Mouse (Mus musculus) MEL (cell line): ENCODE data around the gene Slc25a34. TPM values are rescaled to one million over a fixed set of nuclear protein-coding genes. Genes with fewer than 3 reads are reported as not detected.

ENCODE experiments used
- DNase-seq: peaks from one replicate; pipeline ENCODE4 v3.0.0; 2011; ENCODE audit warnings: low read depth, low spot score
- H3K27ac ChIP-seq: 2 replicates; pipeline ENCODE4 v1.5.1; 2012; ENCODE audit warnings: low read depth, mild to moderate bottlenecking, control low read depth, low read length, moderate library complexity; ENCODE audit not compliant: control insufficient read depth
- H3K27me3 ChIP-seq, 2 experiments: fragments of 150-350 bp in 1 of 2; sonication (generic) in 1 of 2; 2 replicates each; pipeline ENCODE4 v1.6.1; 2012; ENCODE audit warnings: low read length in 2 of 2, mild to moderate bottlenecking in 2 of 2, improper control_type of control experiment in 1 of 2, moderate library complexity in 1 of 2; ENCODE audit not compliant: insufficient read depth in 2 of 2, control insufficient read depth in 1 of 2
- H3K36me3 ChIP-seq, 2 experiments: 2 replicates each; pipeline ENCODE4 v1.6.1; 2012 to 2014; ENCODE audit warnings: low read length in 2 of 2, improper control_type of control experiment in 1 of 2, inconsistent platforms in 1 of 2, mild to moderate bottlenecking in 1 of 2; ENCODE audit not compliant: insufficient read depth in 2 of 2, control insufficient read depth in 1 of 2
- H3K4me1 ChIP-seq, 2 experiments: fragments of 150-350 bp in 1 of 2; sonication (generic) in 1 of 2; 2 replicates each; pipeline ENCODE4 v1.6.1; 2012; ENCODE audit warnings: low read length in 2 of 2, improper control_type of control experiment in 1 of 2, mild to moderate bottlenecking in 1 of 2; ENCODE audit not compliant: insufficient read depth in 2 of 2, control insufficient read depth in 1 of 2
- H3K4me3 ChIP-seq, 2 experiments: fragments of 150-350 bp in 1 of 2; sonication (generic) in 1 of 2; 2 replicates each; pipeline ENCODE4 v1.5.1; 2012; ENCODE audit warnings: low read depth in 2 of 2, low read length in 2 of 2, mild to moderate bottlenecking in 2 of 2, moderate library complexity in 2 of 2, control low read depth in 1 of 2, improper control_type of control experiment in 1 of 2; ENCODE audit not compliant: control insufficient read depth in 1 of 2, insufficient read depth in 1 of 2
- H3K79me2 ChIP-seq: 2 replicates; pipeline ENCODE4 v1.6.1; 2012; ENCODE audit warnings: mild to moderate bottlenecking, low read length, moderate library complexity; ENCODE audit not compliant: control insufficient read depth, poor library complexity, insufficient read depth
- H3K9ac ChIP-seq: 2 replicates; pipeline ENCODE4 v1.6.1; 2012; ENCODE audit warnings: low read depth, mild to moderate bottlenecking, control low read depth, low read length, moderate library complexity; ENCODE audit not compliant: control insufficient read depth, poor library complexity, severe bottlenecking
- H3K9me3 ChIP-seq: fragments of 150-350 bp; sonication (generic); replicated peaks from 2 replicates; pipeline ENCODE4 v1.6.1; 2012; ENCODE audit warnings: mild to moderate bottlenecking, low read length, improper control_type of control experiment, moderate library complexity; ENCODE audit not compliant: insufficient read depth
- CHD1 ChIP-seq: IDR thresholded peaks from 2 replicates; pipeline ENCODE4 v1.6.1; 2012; ENCODE audit warnings: low read depth, mild to moderate bottlenecking, inconsistent platforms, low read length, improper control_type of control experiment
- CHD2 ChIP-seq: IDR thresholded peaks from 2 replicates; pipeline ENCODE4 v1.6.1; 2011; ENCODE audit warnings: low read length, improper control_type of control experiment
- E2F4 ChIP-seq: IDR thresholded peaks from 2 replicates; pipeline ENCODE4 v1.6.1; 2011; ENCODE audit warnings: low read depth, low read length, improper control_type of control experiment, borderline replicate concordance
- EP300 ChIP-seq, 2 experiments: IDR thresholded peaks; 2 replicates each; pipeline ENCODE4 v1.6.1; 2011; ENCODE audit warnings: improper control_type of control experiment in 2 of 2, low read length in 2 of 2, low read depth in 1 of 2, mild to moderate bottlenecking in 1 of 2
- HCFC1 ChIP-seq: IDR thresholded peaks from 2 replicates; pipeline ENCODE4 v1.6.1; 2012; ENCODE audit warnings: low read depth, mild to moderate bottlenecking, inconsistent platforms, low read length, improper control_type of control experiment, moderate library complexity
- JUND ChIP-seq: IDR thresholded peaks from 2 replicates; pipeline ENCODE4 v1.6.1; 2011; ENCODE audit warnings: low read depth, mild to moderate bottlenecking, improper control_type of control experiment, low read length
- MAFK ChIP-seq: IDR thresholded peaks from 2 replicates; pipeline ENCODE4 v1.6.1; 2011; ENCODE audit warnings: low read depth, mild to moderate bottlenecking, low read length, improper control_type of control experiment, borderline replicate concordance
- MAZ ChIP-seq: IDR thresholded peaks from 2 replicates; pipeline ENCODE4 v1.6.1; 2012; ENCODE audit warnings: low read depth, mild to moderate bottlenecking, inconsistent platforms, low read length, improper control_type of control experiment
- MEF2A ChIP-seq: IDR thresholded peaks from 2 replicates; pipeline ENCODE4 v1.6.1; 2014; ENCODE audit warnings: low read depth, mild to moderate bottlenecking, inconsistent platforms, low read length, improper control_type of control experiment; ENCODE audit not compliant: poor library complexity, insufficient replicate concordance, severe bottlenecking; ENCODE audit errors: extremely low read depth
- NRF1 ChIP-seq: IDR thresholded peaks from 2 replicates; pipeline ENCODE4 v1.6.1; 2014; ENCODE audit warnings: low read depth, mild to moderate bottlenecking, inconsistent platforms, low read length, improper control_type of control experiment, moderate library complexity; ENCODE audit not compliant: poor library complexity, insufficient read depth, severe bottlenecking
- RAD21 ChIP-seq: IDR thresholded peaks from 2 replicates; pipeline ENCODE4 v1.6.1; 2011; ENCODE audit warnings: mild to moderate bottlenecking, low read depth, low read length, improper control_type of control experiment
- RCOR1 ChIP-seq: IDR thresholded peaks from 2 replicates; pipeline ENCODE4 v1.6.1; 2012; ENCODE audit warnings: low read depth, mild to moderate bottlenecking, inconsistent platforms, low read length, improper control_type of control experiment
- SIN3A ChIP-seq: IDR thresholded peaks from 2 replicates; pipeline ENCODE4 v1.6.1; 2012; ENCODE audit warnings: low read length, improper control_type of control experiment, inconsistent platforms
- SMC3 ChIP-seq: IDR thresholded peaks from 2 replicates; pipeline ENCODE4 v1.6.1; 2011; ENCODE audit warnings: low read depth, low read length, improper control_type of control experiment
- TAL1 ChIP-seq: IDR thresholded peaks from 2 replicates; pipeline ENCODE4 v1.6.1; 2012; ENCODE audit warnings: mild to moderate bottlenecking, inconsistent platforms, low read length, moderate library complexity, mixed read lengths
- TBP ChIP-seq: IDR thresholded peaks from 2 replicates; pipeline ENCODE4 v1.8.0; 2011; ENCODE audit warnings: low read depth, low read length, improper control_type of control experiment
- TCF12 ChIP-seq: IDR thresholded peaks from 2 replicates; pipeline ENCODE4 v1.6.1; 2014; ENCODE audit warnings: low read depth, mild to moderate bottlenecking, inconsistent platforms, low read length, improper control_type of control experiment, moderate library complexity
- USF1 ChIP-seq: IDR thresholded peaks from 2 replicates; pipeline ENCODE4 v1.6.1; 2014; ENCODE audit warnings: low read depth, mild to moderate bottlenecking, inconsistent platforms, low read length, improper control_type of control experiment, moderate library complexity
- USF2 ChIP-seq, 2 experiments: IDR thresholded peaks; 2 replicates each; pipeline ENCODE4 v1.6.1; 2011 to 2012; ENCODE audit warnings: improper control_type of control experiment in 2 of 2, low read length in 2 of 2, borderline replicate concordance in 1 of 2, inconsistent platforms in 1 of 2, low read depth in 1 of 2, mild to moderate bottlenecking in 1 of 2; ENCODE audit not compliant: insufficient read depth in 1 of 2
- ZC3H11A ChIP-seq: IDR thresholded peaks from 2 replicates; pipeline ENCODE4 v1.6.1; 2012; ENCODE audit warnings: low read depth, mild to moderate bottlenecking, inconsistent platforms, low read length, improper control_type of control experiment
- ZKSCAN1 ChIP-seq: IDR thresholded peaks from 2 replicates; pipeline ENCODE4 v1.6.1; 2012; ENCODE audit warnings: low read depth, mild to moderate bottlenecking, inconsistent platforms, low read length, improper control_type of control experiment, moderate library complexity
- ZMIZ1 ChIP-seq: IDR thresholded peaks from 2 replicates; pipeline ENCODE4 v1.6.1; 2012; ENCODE audit warnings: low read depth, mild to moderate bottlenecking, inconsistent platforms, low read length, improper control_type of control experiment, moderate library complexity
- polyA plus RNA-seq, 2 experiments: library from polyadenylated mRNA; stranded (reverse) in 1 of 2; unstranded in 1 of 2; fragments of >175 nt in 1 of 2; fragments of >200 nt in 1 of 2; gene quantifications; 2 replicates each; pipeline versions ENCODE4 v1.2.1 to v1.2.4; 2012; ENCODE audit warnings: low replicate concordance in 2 of 2, low read depth in 1 of 2; ENCODE audit not compliant: insufficient read length in 2 of 2, insufficient read depth in 1 of 2, missing spikeins in 1 of 2
- total RNA-seq: library from RNA; depleted of rRNA; stranded (reverse); fragments of 300-350 nt; gene quantifications from 2 replicates; pipeline ENCODE4 v1.2.3, GENCODE M21; 2012

The Slc25a34 gene
- total and polyA plus RNA-seq, 3 experiments, result 0.10 TPM; not detected in 2

DNA sequence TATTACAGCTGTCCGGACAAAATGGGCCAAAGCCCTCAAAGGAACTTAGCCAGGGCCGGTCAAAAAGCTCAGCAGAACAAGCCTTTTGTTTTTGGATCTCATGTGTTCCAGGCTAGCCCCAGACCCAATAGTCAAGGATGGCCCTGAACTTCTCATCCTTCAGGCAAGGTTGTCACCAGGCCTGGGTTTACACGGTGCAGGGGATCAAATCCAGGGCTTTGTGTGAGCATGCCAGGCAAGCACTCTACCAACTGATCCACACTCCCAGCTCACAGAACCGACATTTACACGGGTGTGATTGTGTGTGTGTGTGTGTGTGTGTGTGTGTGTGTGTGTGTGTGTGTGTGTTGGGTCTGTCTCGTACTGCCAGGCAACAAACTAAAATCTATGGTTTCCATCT, 6.8 kb downstream of the Slc25a34 start:
- Histone ChIP-seq H3K4me3 (no peak overlapping the region), H3K9ac (no peak overlapping the region), H3K9me3 (no peaks in the 10 kb centered on the region), H3K27me3 (no peaks in the 10 kb centered on the region), H3K79me2 (no peaks in the 10 kb centered on the region), H3K4me1 (peaks cover 0 to 9% of the 10 kb centered on the region in 2 experiments; a peak in 2 of 4 replicates), H3K36me3 (0 out of 4 replicates have a peak, but pooled peaks cover 0 to 2% of the 10 kb centered on the region in 2 experiments), H3K27ac (no peak overlapping the region)
- DNase-seq, result no peak
- TF ChIP-seq ZMIZ1 (no peak), TBP (no peak), ZC3H11A (no peak), CHD1 (no peak), SMC3 (no peak), TCF12 (no peak), USF2 (IDR thresholded peaks at IDR 0.05; ENCODE audit: borderline replicate concordance in 1 of 2, insufficient read depth in 1 of 2, low read depth in 1 of 2, low read length in 2 of 2) (no peak), EP300 (IDR thresholded peaks at IDR 0.05; ENCODE audit: low read depth in 1 of 2, low read length in 2 of 2) (no peak), CHD2 (no peak), RAD21 (no peak), USF1 (no peak), MAFK (no peak), TAL1 (no peak), HCFC1 (no peak), SIN3A (no peak), JUND (no peak), ZKSCAN1 (no peak), MEF2A (no peak)

DNA sequence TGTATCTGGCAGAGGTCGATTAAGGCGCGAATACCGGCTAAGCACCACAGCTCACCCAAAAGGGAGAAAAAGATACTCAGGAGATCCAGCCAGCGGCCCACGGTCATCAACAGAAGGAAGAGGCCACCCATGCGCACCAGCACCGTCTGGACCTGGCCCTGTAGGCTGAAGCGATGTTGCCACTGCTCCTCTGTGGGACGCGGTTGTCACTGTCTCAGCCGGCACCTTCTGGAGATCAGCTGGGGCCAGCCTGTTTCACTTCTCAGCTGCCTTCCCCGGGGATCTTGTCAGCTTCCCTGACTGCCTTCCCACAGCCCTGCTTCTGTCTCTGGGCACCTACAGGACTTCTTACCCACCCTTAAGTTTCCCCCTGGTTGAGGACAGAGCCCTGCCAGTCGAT, 8.7 kb downstream of the Slc25a34 start:
- Histone ChIP-seq H3K4me3 (no peak overlapping the region), H3K9ac (no peak overlapping the region), H3K36me3 (0 out of 4 replicates have a peak, but pooled peaks cover 0 to 2% of the 10 kb centered on the region in 2 experiments), H3K9me3 (no peaks in the 10 kb centered on the region), H3K27ac (no peak overlapping the region), H3K4me1 (peaks cover 0 to 9% of the 10 kb centered on the region in 2 experiments; a peak in 2 of 4 replicates), H3K79me2 (no peaks in the 10 kb centered on the region), H3K27me3 (no peaks in the 10 kb centered on the region)
- TF ChIP-seq TCF12 (no peak), E2F4 (no peak), ZKSCAN1 (no peak), ZC3H11A (no peak), SIN3A (no peak), MAFK (no peak), NRF1 (no peak), JUND (no peak), MAZ (no peak), EP300 (IDR thresholded peaks at IDR 0.05; ENCODE audit: low read depth in 1 of 2, low read length in 2 of 2) (no peak), RAD21 (no peak), RCOR1 (no peak), USF1 (no peak), CHD1 (no peak)
- DNase-seq, result no peak
